ENCODE assay signal across 17 mouse cellular contexts in genomic region chr5:31874543-31874942, GRCm38 (mm10).
"Had no signal": no experiment of that assay in that cellular context is flagged by ENCODE, and none has a peak within 500 bp of the region (broad histone marks: within the 10 kb centered on the region; RNA-seq: fewer than 3 reads in every experiment).

No protein-coding gene starts in this region.

- H3K9me3 ChIP-seq: lung, embryonic 15.5 days; megakaryocyte, embryonic 14.5 days; midbrain, embryonic 13.5 days; midbrain, embryonic 15.5 days; neural tube, embryonic 12.5 days; stomach, embryonic 15.5 days had no signal

- H3K36me3 ChIP-seq: lung, embryonic 15.5 days; midbrain, embryonic 13.5 days; midbrain, embryonic 15.5 days; neural tube, embryonic 12.5 days; stomach, embryonic 15.5 days had no signal

- ATAC-seq: lung, postnatal 0 days; midbrain, embryonic 13.5 days; midbrain, embryonic 15.5 days had no signal

- H3K4me1 ChIP-seq: midbrain, embryonic 13.5 days; midbrain, embryonic 15.5 days; neural tube, embryonic 12.5 days; stomach, embryonic 15.5 days had no signal

- H3K4me2 ChIP-seq: lung, embryonic 15.5 days; midbrain, embryonic 11.5 days; midbrain, embryonic 13.5 days; midbrain, embryonic 15.5 days; neural tube, embryonic 12.5 days; stomach, embryonic 15.5 days had no signal

- H3K27ac ChIP-seq: lung, embryonic 15.5 days; macrophage; midbrain, embryonic 13.5 days; midbrain, embryonic 15.5 days; neural tube, embryonic 12.5 days; stomach, postnatal 0 days had no signal

- DNase-seq: lung, adult 2 months; lung, postnatal 14 days; lung, postnatal 36 days; right cerebral cortex, postnatal 14 days; thymus, adult 2 months; thymus, postnatal 25 days; thymus, postnatal 4 days had no signal

- H3K4me3 ChIP-seq: lung, embryonic 15.5 days; megakaryocyte, embryonic 14.5 days; midbrain, embryonic 13.5 days; midbrain, embryonic 15.5 days; neural tube, embryonic 12.5 days; stomach, embryonic 15.5 days had no signal

- H3K9ac ChIP-seq: lung, embryonic 15.5 days; midbrain, embryonic 13.5 days; midbrain, embryonic 15.5 days; neural tube, embryonic 12.5 days; stomach, embryonic 15.5 days had no signal

- H3K27me3 ChIP-seq: lung, embryonic 15.5 days; megakaryocyte, embryonic 14.5 days; midbrain, embryonic 13.5 days; midbrain, embryonic 15.5 days; neural tube, embryonic 12.5 days; stomach, embryonic 15.5 days had no signal
